ENCODE assay signal across 26 mouse cellular contexts in the genomic region with DNA sequence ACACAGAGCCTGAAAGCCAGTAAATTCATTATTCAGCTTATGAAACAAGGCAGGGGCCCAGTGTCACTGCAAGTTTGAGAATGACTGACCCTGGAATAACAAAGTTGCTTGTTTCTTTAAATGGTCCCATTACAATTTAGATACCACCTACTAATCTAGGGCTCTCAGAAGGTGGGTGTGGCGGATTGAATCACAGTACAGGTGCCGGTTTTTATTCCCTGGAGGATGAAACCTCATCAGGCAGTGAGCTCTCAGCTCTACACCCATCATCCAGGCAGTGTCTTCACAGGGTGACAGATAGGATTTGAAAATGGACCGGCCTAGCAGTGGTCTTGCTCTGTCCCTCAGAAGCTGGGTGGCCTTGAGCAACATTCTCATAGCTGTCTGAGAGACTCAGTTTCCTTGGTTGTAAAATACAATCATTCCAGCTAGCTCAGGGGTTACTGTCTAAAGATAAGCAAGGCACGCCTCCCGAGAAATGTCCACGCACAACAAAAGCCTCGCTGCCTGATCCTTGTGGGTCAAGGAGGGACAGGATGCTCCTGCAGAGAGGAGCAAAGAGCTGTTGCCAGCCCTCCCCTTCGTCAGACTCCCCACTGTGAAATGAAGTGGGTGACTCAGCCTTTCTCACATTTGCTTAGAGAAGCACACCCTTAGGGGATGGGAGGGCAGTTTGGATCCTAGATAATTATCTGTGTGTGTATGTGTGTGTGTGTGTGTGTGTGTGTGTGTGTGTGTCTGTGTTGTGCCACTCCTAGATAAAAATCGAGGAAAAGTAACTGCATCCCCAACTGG. TPM values are rescaled to one million over a fixed set of nuclear protein-coding genes. Genes with fewer than 3 reads are reported as not detected.
DNase-seq lines count a peak whose midpoint lies in the region; ATAC-seq and TF ChIP-seq lines count a peak whose summit lies in the region.
"Had no signal": no experiment of that assay in that cellular context is flagged by ENCODE, and none has a peak within 500 bp of the region (broad histone marks: within the 10 kb centered on the region; RNA-seq: fewer than 3 reads in every experiment).

No protein-coding gene starts in this region.

- WGBS in heart, embryonic 15.5 days, result 22% methylated on average over 9 of the region's 9 CpGs
- WGBS in olfactory bulb, adult 2 months, result 39% methylated on average over 9 of the region's 9 CpGs

- H3K4me1 ChIP-seq in heart, embryonic 15.5 days (replicated peaks), result peaks cover 41% of the 10 kb centered on the region
- H3K4me1 ChIP-seq in olfactory bulb, adult 2 months (ENCODE audit: control insufficient read depth, insufficient read depth, low read length), result peaks cover 19% of the 10 kb centered on the region

- H3K27me3 ChIP-seq in heart, embryonic 15.5 days, result peaks cover 11% of the 10 kb centered on the region; the same call in 1 of the 2 replicates
- peaks cover 39% of the 10 kb centered on the region for H3K27me3 ChIP-seq in Patski
- H3K27me3 ChIP-seq: CH12.LX had no signal

- TF ChIP-seq CTCF in Patski (IDR thresholded peaks at IDR 0.05), result no peak
- TF ChIP-seq CTCF in olfactory bulb, adult 2 months (IDR thresholded peaks at IDR 0.05; ENCODE audit: insufficient read depth, low read depth, low read length), result no peak

- CTCF ChIA-PET in Patski (lab: Charles Lee), result no interaction called here

- in situ Hi-C loops in Patski (cut with MboI; ENCODE audit: low pct_unique_long_range_greater_than_20kb), result no loop called here

- peak overlapping the region; percentile 97 for H3K27ac ChIP-seq in heart, embryonic 15.5 days
- peak overlapping the region; percentile 69; the same call in 1 of the 2 replicates for H3K27ac ChIP-seq in olfactory bulb, adult 2 months (ENCODE audit: insufficient read depth, low read depth, low read length)
- H3K27ac ChIP-seq: left cerebral cortex, adult 2 months; neural tube, embryonic 12.5 days; stomach, embryonic 15.5 days had no signal

- peak; percentile 85 for DNase-seq in heart, adult 11 months
- no peak for DNase-seq in heart, adult 9 months (ENCODE audit: low spot score in 2 of 2)
- no peak for DNase-seq in heart, adult 8-10 months (ENCODE audit: low spot score)
- DNase-seq in Patski (ENCODE audit: low read depth, low spot score), result peak; percentile 39
- DNase-seq in urinary bladder, postnatal 36 days (ENCODE audit: low spot score in 2 of 2), result no peak
- no peak for DNase-seq in frontal cortex, postnatal 10 days (ENCODE audit: low spot score in 2 of 2)
- DNase-seq: adrenal gland, adult 8-10 months; cerebellum, adult 9-11 months; kidney, postnatal 36 days; layer of hippocampus, adult 9-11 months; left cerebral cortex, postnatal 4 days; liver; right cerebral cortex, postnatal 14 days; thymus, adult 18-20 months had no signal

- peak overlapping the region; percentile 45; the same call in 1 of the 2 replicates for H3K9ac ChIP-seq in heart, embryonic 15.5 days
- H3K9ac ChIP-seq: neural tube, embryonic 12.5 days; stomach, embryonic 15.5 days had no signal

- ATAC-seq in heart, embryonic 15.5 days (replicated peaks; ENCODE audit: insufficient number of reproducible peaks, insufficient read depth, low FRiP score, low read depth), result no peak
- ATAC-seq in Patski, result peak; percentile 58
- ATAC-seq: forebrain, embryonic 16.5 days; hindbrain, embryonic 16.5 days; intestine, embryonic 16.5 days; lung, postnatal 0 days had no signal

- TF ChIP-seq POLR2A in olfactory bulb, adult 2 months (IDR thresholded peaks at IDR 0.05; ENCODE audit: insufficient read depth, low read depth, low read length), result no peak

- POLR2A ChIA-PET in Patski (lab: Charles Lee), result interaction anchor here (0.5 kb wide), 1 partner anchor 13 kb away, joined by 3 read pairs; no protein-coding TSS in a partner anchor

- no peaks in the 10 kb centered on the region for H3K36me3 ChIP-seq in heart, embryonic 15.5 days
- H3K36me3 ChIP-seq: neural tube, embryonic 12.5 days; stomach, embryonic 15.5 days had no signal

- peak overlapping the region; percentile 8; the same call in 1 of the 2 replicates for H3K4me3 ChIP-seq in heart, embryonic 15.5 days
- H3K4me3 ChIP-seq in olfactory bulb, adult 2 months (ENCODE audit: insufficient read depth, low read depth, low read length), result no peak overlapping the region
- H3K4me3 ChIP-seq: left cerebral cortex, adult 2 months; neural tube, embryonic 12.5 days; stomach, embryonic 15.5 days had no signal

- peak overlapping the region; percentile 94 for H3K4me2 ChIP-seq in heart, embryonic 15.5 days
- H3K4me2 ChIP-seq: midbrain, embryonic 11.5 days; neural tube, embryonic 12.5 days; stomach, embryonic 15.5 days had no signal

- H3K9me3 ChIP-seq in heart, embryonic 15.5 days (replicated peaks), result no peaks in the 10 kb centered on the region
- H3K9me3 ChIP-seq: neural tube, embryonic 12.5 days; stomach, embryonic 15.5 days had no signal

RNA-seq across cellular contexts. Expression of gene Rbm20, which starts 2.8 kb away (rescaled TPM):
- 39.9 and 44.4 TPM in 2 replicates for polyA plus RNA-seq in heart, embryonic 15.5 days (2015; fragmentation: Nextera tagmentation; extraction: Ambion mirVana)
- 100 to 1,000 TPM; 232 to 257 (median 245) TPM for total RNA-seq in heart, adult 8-10 months (2022)
- polyA plus RNA-seq in Patski (2021), result 0.72 TPM
- not detected in 2 replicates for polyA plus RNA-seq in olfactory bulb, adult 2 months (2012; ENCODE audit: insufficient read depth, insufficient read length, low replicate concordance, missing spikeins)
- total RNA-seq: monocyte, adult 5-6 weeks had no signal

Comparison
In these comparisons a context has a peak if more than half of its experiments do, and no peak if none do; other contexts are left out.
1. DNase-seq: peak in heart, adult 11 months (single experiment) and Patski (single experiment); none in heart, adult 9 months (0 of 2), heart, adult 8-10 months (single experiment), urinary bladder, postnatal 36 days (0 of 2) and frontal cortex, postnatal 10 days (0 of 2).